Comparison of ENCODE assay signal across 8 mouse cellular contexts in the genomic region with DNA sequence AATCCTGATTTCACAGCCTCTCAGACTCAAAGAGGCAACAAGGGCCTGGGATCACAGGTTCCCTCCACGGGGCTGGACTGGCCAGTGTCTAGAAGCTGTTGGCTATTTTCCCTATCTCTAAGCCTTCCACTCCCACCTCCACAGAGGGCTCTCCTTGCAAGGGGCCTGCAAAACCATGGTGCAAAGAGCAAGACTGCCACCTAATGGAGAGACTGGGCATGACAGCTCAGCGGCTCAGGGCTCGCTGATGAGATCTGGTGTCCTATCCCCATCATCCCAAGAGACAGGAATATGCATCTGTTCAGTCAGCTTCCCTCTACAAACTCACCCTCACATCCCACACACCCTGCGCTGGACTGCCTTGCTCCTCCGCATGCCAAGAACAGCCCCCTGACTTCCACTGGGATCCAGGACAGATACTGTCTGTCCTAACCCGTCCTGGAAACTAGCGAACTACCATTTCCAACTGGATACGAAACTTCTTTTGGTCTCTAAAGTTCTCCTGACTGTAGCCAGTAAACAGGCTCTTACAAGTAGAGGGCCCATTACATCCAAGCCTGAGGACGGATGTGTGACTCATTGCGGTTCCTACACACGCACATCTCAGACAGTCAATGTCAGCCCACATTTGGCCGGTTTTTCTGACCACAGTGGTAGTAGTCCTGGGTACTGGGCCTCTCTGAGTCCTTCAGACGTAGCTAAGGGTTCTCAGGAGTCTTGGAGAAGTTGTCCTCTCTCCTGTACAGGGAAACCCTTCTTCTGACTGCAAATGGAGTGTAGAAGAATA. TPM values are rescaled to one million over a fixed set of nuclear protein-coding genes. Genes with fewer than 3 reads are reported as not detected.
DNase-seq lines count a peak whose midpoint lies in the region; ATAC-seq and TF ChIP-seq lines count a peak whose summit lies in the region.

No protein-coding gene starts in this region.

- peaks cover 2% of the 10 kb centered on the region; the same call in 1 of the 2 replicates for H3K9me3 ChIP-seq in G1E (replicated peaks)

- intact Hi-C loops in gastrocnemius, postnatal 14 days (cut with DNase I; ENCODE audit: low total_unique reads), result loop anchor here (5.0 kb wide), 1 partner anchor 382 kb away; no protein-coding TSS in a partner anchor

- peaks cover 61% of the 10 kb centered on the region for H3K36me3 ChIP-seq in G1E (replicated peaks)

- H3K4me1 ChIP-seq in G1E (ENCODE audit: insufficient read depth, low read depth, low read length), result peaks cover 35% of the 10 kb centered on the region

- no peak for ATAC-seq in G1E (ENCODE audit: extremely low read depth, insufficient number of reproducible peaks, low FRiP score, poor library complexity, severe bottlenecking)

- H3K27me3 ChIP-seq in G1E (ENCODE audit: insufficient read depth, low read length), result peaks cover 7% of the 10 kb centered on the region; the same call in 1 of the 2 replicates

- no peak overlapping the region for H3K4me3 ChIP-seq in G1E (ENCODE audit: low read depth, low read length)

- peak; percentile 81 for DNase-seq in 3T3-L1 (ENCODE audit: low read depth, low spot score)
- peak; percentile 63 for DNase-seq in G1E (ENCODE audit: low spot score)
- peak; percentile 88 to 92 for DNase-seq in cerebellum, postnatal 14 days
- DNase-seq in gastrocnemius, postnatal 14 days, result peak; percentile 65
- DNase-seq in layer of hippocampus, adult 18-20 months (ENCODE audit: low spot score in 2 of 2), result peak; percentile 44 to 83
- peak; percentile 63 to 79 for DNase-seq in lung, postnatal 4 days
- DNase-seq in right cerebral cortex, postnatal 14 days, result peak; percentile 79
- DNase-seq in urinary bladder, postnatal 4 days (ENCODE audit: low spot score in 2 of 2), result peak; percentile 47 to 77

- peak; percentile 99 for TF ChIP-seq CTCF in G1E (IDR thresholded peaks at IDR 0.05; ENCODE audit: low read depth, low read length)

RNA-seq across cellular contexts. Expression of a gene that starts 5.4 kb away (rescaled TPM):
- total RNA-seq in G1E (2014; fragmentation: Nextera tagmentation) (10.0 and 14.1 TPM in 2 replicates), G1E (2017) (8.0 and 10.7 TPM in 2 replicates)
- polyA plus RNA-seq in G1E (2012), result 9.8 and 10.5 TPM in 2 replicates
- 1 to 10 TPM; 4.3 to 4.9 TPM for total RNA-seq in gastrocnemius, postnatal 14 days (2021)
- 10 to 100 TPM in 1 of 2 experiments, 1 to 10 TPM in 1; 9.0 to 13.0 TPM for total RNA-seq in layer of hippocampus, adult 18-20 months (2021)

RNA-seq across cellular contexts. Expression of a gene that starts 14.9 kb away (rescaled TPM):
- 36.6 and 180 TPM in 2 replicates for total RNA-seq in G1E (2014; fragmentation: Nextera tagmentation)
- 12.1 and 16.7 TPM in 2 replicates for total RNA-seq in G1E (2017)
- 7.0 and 7.7 TPM in 2 replicates for polyA plus RNA-seq in G1E (2012)
- 10 to 100 TPM; 22.5 to 37.6 TPM for total RNA-seq in gastrocnemius, postnatal 14 days (2021)
- total RNA-seq in layer of hippocampus, adult 18-20 months (2021), result 1 to 10 TPM; 5.3 to 5.8 TPM

RNA-seq across cellular contexts. Expression of a gene that starts 56.7 kb away (rescaled TPM):
- 170 and 191 TPM in 2 replicates for total RNA-seq in G1E (2014; fragmentation: Nextera tagmentation)
- 127 and 156 TPM in 2 replicates for total RNA-seq in G1E (2017)
- 126 and 142 TPM in 2 replicates for polyA plus RNA-seq in G1E (2012)
- total RNA-seq in gastrocnemius, postnatal 14 days (2021), result 10 to 100 TPM; 33.9 to 40.8 TPM
- 10 to 100 TPM; 80.6 to 88.2 TPM for total RNA-seq in layer of hippocampus, adult 18-20 months (2021)
